Mouse (Mus musculus): ENCODE data around the gene Sphk1.

DNA sequence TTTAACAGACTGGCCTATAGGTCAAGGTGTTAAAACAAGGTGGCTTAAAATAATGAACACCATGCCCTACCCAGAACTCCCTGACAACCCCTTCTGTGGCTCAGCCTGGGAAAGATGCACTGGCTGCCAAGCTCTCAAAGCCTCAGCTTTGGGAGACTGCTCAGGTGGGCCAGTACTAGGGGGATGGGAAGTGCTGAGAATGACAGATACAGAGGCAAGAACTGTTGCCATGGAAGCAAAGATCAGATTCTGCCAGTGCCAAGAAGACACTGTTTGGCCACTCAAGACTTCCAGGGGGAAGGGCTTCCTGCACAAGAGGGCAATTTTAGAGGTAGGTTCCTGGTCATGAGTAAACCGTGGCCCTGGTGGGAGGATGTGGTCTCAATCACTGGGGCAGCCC lies 24.8 kb downstream of the Sphk1 start:
- TF ChIP-seq CTCF (IDR thresholded peaks at IDR 0.05; ENCODE audit: low read depth) (no peak), EP300 (IDR thresholded peaks at IDR 0.05; ENCODE audit: low read depth) (no peak)
